In genomic region chr11:118233924-118234323, GRCm38 (mm10) we compare ENCODE assay signal across 12 mouse cellular contexts.
"Had no signal": no experiment of that assay in that cellular context is flagged by ENCODE, and none has a peak within 500 bp of the region (broad histone marks: within the 10 kb centered on the region; RNA-seq: fewer than 3 reads in every experiment).

No protein-coding gene starts in this region.

- H3K27me3 ChIP-seq: kidney, embryonic 15.5 days; limb, embryonic 15.5 days; liver, embryonic 12.5 days; megakaryocyte, embryonic 14.5 days; midbrain, embryonic 15.5 days; neural tube, embryonic 13.5 days had no signal

- H3K4me3 ChIP-seq: kidney, embryonic 15.5 days; limb, embryonic 15.5 days; liver, embryonic 12.5 days; midbrain, embryonic 15.5 days; neural tube, embryonic 13.5 days had no signal

- H3K9ac ChIP-seq: kidney, embryonic 15.5 days; limb, embryonic 15.5 days; liver, embryonic 12.5 days; lung, embryonic 14.5 days; midbrain, embryonic 15.5 days; neural tube, embryonic 13.5 days had no signal

- H3K9me3 ChIP-seq: kidney, embryonic 15.5 days; limb, embryonic 15.5 days; liver, embryonic 12.5 days; megakaryocyte, embryonic 14.5 days; midbrain, embryonic 15.5 days; neural tube, embryonic 13.5 days had no signal

- DNase-seq: layer of hippocampus, postnatal 36 days; lung, embryonic 14.5 days; retina, postnatal 1 day; right cerebral cortex, postnatal 25 days; thymus, postnatal 36 days had no signal

- H3K36me3 ChIP-seq: kidney, embryonic 15.5 days; limb, embryonic 15.5 days; liver, embryonic 12.5 days; midbrain, embryonic 15.5 days; neural tube, embryonic 13.5 days had no signal

- H3K27ac ChIP-seq: limb, embryonic 15.5 days; liver, embryonic 12.5 days; midbrain, embryonic 15.5 days; neural tube, embryonic 13.5 days had no signal

- ATAC-seq: liver, embryonic 12.5 days; midbrain, embryonic 15.5 days had no signal

- H3K4me2 ChIP-seq: kidney, embryonic 15.5 days; limb, embryonic 15.5 days; liver, embryonic 12.5 days; lung, embryonic 14.5 days; midbrain, embryonic 11.5 days; midbrain, embryonic 15.5 days; neural tube, embryonic 13.5 days had no signal
